Mouse (Mus musculus) C2C12 (cell line): ENCODE data around the gene Tfpt.

ENCODE experiments used
- CTCF ChIP-seq: IDR thresholded peaks from one replicate; pipeline ENCODE4 v1.5.1; 2011; ENCODE audit not compliant: control insufficient read depth, insufficient read depth, insufficient read length
- MYOG ChIP-seq: IDR thresholded peaks from one replicate; pipeline ENCODE4 v1.6.1; 2011; ENCODE audit not compliant: control insufficient read depth, insufficient read length; ENCODE audit errors: extremely low read depth

DNA sequence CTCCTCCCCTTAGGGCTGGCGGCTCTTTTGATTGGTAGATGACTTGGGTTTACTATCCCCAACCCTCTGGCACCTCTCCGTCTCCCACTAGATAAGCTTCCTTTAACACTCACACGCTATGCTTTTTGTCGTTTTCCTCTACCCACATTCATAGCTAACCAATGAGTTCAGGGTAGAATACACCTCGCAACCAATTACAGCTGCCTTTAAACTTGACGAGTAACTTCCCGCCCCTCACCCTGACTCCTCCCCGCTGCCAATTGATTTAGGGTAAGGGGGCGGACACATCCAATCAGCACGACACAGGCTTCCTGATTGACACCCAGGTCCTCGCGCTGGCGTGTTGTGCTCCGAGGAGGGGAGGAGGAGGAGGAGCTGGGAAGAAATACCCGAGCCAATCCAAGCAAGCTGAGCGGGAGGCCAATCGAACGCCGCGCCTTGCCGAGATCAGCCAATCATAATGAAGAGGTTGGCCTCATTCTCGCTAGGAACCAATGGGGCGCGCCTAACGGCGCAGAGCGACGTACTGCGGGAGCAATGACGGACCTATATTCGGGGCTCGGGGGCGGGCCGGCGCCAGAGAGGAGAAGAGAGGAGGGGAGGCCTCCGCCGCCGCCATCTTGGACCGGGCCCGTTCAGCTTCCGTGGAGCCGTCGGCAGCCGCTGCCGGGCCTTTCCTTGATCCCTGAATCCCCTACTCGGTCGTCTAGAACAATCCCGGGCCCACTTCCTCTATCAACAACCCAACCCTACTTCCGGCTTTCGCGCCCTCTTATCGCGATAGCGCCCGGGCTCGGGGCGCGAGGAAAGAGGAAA, 15.2 kb upstream of the Tfpt start, which contains the start of gene Cnot3:
- no peak for TF ChIP-seq CTCF
- TF ChIP-seq MYOG = no peak
